In the genomic region with DNA sequence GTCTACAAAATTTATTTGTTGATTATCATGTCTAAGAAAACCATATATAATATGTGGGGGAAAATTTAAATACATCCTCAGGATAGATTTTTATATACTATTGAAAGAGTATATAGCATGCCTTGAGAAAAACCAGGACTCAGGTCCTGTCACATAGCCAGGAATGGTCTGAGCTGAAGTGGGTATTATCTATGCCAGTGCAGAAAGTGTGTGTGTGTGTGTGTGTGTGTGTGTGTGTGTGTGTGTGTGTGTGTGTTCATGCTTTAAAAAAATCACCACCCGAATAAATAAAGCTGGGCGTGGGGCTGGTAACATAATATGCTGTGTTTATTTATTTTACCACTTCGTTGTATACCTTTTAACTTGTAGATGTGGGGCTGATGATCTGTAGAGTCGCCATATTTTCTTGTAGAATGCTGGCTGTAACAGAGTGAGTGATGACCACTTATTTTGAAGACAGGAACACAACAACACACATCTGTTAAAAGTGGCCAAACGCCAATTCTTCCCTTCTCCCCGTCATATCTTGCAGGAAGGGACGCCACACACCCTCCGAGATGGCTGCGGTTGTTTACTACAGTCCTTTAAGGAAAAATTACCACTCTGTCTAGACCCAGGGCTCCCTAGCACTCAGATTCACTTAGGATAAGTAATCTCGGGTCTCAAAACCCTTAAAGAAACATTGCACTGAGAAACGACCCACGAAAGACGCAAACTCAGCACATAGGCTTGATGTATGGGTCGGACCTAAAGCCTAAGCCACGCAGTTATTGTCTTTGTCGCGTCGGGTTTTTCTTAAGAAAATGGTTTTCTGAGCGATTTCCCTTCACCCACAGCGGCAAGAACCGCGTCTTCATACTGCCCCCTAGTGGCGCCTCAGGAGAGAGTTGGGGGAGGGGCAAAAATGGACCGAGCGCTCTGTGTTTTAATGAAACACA, we compare ENCODE assay signal across 8 mouse cellular contexts.
DNase-seq lines count a peak whose midpoint lies in the region; ATAC-seq and TF ChIP-seq lines count a peak whose summit lies in the region.

No protein-coding gene starts in this region.

- 10% methylated on average over 25 of the region's 25 CpGs for WGBS in forebrain, embryonic 14.5 days
- 7% methylated on average over 25 of the region's 25 CpGs for WGBS in liver, postnatal 0 days (ENCODE audit: insufficient replicate concordance)
- WGBS in neural tube, embryonic 13.5 days: 10% methylated on average over 25 of the region's 25 CpGs

- in situ Hi-C loops in ES-E14 (cut with MboI; ENCODE audit: low sequenced_read_pairs in 2 of 2, unreplicated experiment in 2 of 2): no loop called here

- peak overlapping the region; percentile 64; the same call in 1 of the 2 replicates for H3K9ac ChIP-seq in ES-E14 (ENCODE audit: insufficient read depth, low read depth, low read length, poor library complexity, severe bottlenecking)
- H3K9ac ChIP-seq in forebrain, embryonic 14.5 days (ENCODE audit: low read length): peak overlapping the region; percentile 70
- peak overlapping the region; percentile 64 for H3K9ac ChIP-seq in liver, postnatal 0 days (replicated peaks)
- H3K9ac ChIP-seq in neural tube, embryonic 13.5 days: peak overlapping the region; percentile 75

- peak; percentile 63 for DNase-seq in ES-E14 (ENCODE audit: low read depth, low spot score)
- DNase-seq in cerebellum, adult 11 months: peak; percentile 70
- peak; percentile 95 for DNase-seq in forebrain, embryonic 14.5 days (ENCODE audit: low spot score)
- peak; percentile 81 to 92 for DNase-seq in heart, postnatal 14 days
- DNase-seq in layer of hippocampus, adult 11-12 months (ENCODE audit: low spot score): peak; percentile 86
- DNase-seq in liver, postnatal 0 days: peak; percentile 79
- DNase-seq in telencephalon, adult 2 months (ENCODE audit: low read depth, low spot score): peak; percentile 63

- peak; percentile 85 for ATAC-seq in forebrain, embryonic 14.5 days
- ATAC-seq in liver, postnatal 0 days: peak; percentile 65
- peak; percentile 84 for ATAC-seq in neural tube, embryonic 13.5 days (ENCODE audit: low read depth)

- no peaks in the 10 kb centered on the region for H3K36me3 ChIP-seq in ES-E14 (ENCODE audit: control insufficient read depth, insufficient read depth, low read length, poor library complexity, severe bottlenecking)
- H3K36me3 ChIP-seq in forebrain, embryonic 14.5 days (ENCODE audit: control insufficient read depth, insufficient read depth, low read length): no peaks in the 10 kb centered on the region
- no peaks in the 10 kb centered on the region for H3K36me3 ChIP-seq in liver, postnatal 0 days (replicated peaks; ENCODE audit: insufficient read depth, low read length)
- H3K36me3 ChIP-seq in neural tube, embryonic 13.5 days: no peaks in the 10 kb centered on the region

- no peaks in the 10 kb centered on the region for H3K9me3 ChIP-seq in ES-E14 (ENCODE audit: control insufficient read depth, insufficient read depth, low read depth, low read length)
- no peaks in the 10 kb centered on the region for H3K9me3 ChIP-seq in forebrain, embryonic 14.5 days (replicated peaks; ENCODE audit: control insufficient read depth, low read length)
- no peaks in the 10 kb centered on the region for H3K9me3 ChIP-seq in liver, postnatal 0 days (ENCODE audit: low read length)
- no peaks in the 10 kb centered on the region for H3K9me3 ChIP-seq in neural tube, embryonic 13.5 days

- H3K4me1 ChIP-seq in ES-E14 (ENCODE audit: control insufficient read depth in 2 of 2, insufficient read depth in 2 of 2, low read length in 2 of 2, poor library complexity in 1 of 2): peaks cover 0 to 2% of the 10 kb centered on the region in 2 experiments; a peak in 1 of 4 replicates
- no peaks in the 10 kb centered on the region for H3K4me1 ChIP-seq in forebrain, embryonic 14.5 days (ENCODE audit: control insufficient read depth, insufficient read depth, low read length)
- H3K4me1 ChIP-seq in liver, postnatal 0 days (ENCODE audit: insufficient read depth): peaks cover 3% of the 10 kb centered on the region; the same call in 1 of the 2 replicates
- peaks cover 6% of the 10 kb centered on the region; the same call in 1 of the 2 replicates for H3K4me1 ChIP-seq in neural tube, embryonic 13.5 days (replicated peaks)

- intact Hi-C loops in heart, postnatal 14 days (cut with DNase I): loop anchor here (2.0 to 10.0 kb wide), 5 partner anchors 281 to 1244 kb away; a partner anchor contains a TSS

- no peak for TF ChIP-seq EP300 in liver, postnatal 0 days (IDR thresholded peaks at IDR 0.05; ENCODE audit: low read depth)

- H3K27me3 ChIP-seq in forebrain, embryonic 14.5 days (replicated peaks; ENCODE audit: control insufficient read depth, insufficient read depth, low read length): no peaks in the 10 kb centered on the region
- H3K27me3 ChIP-seq in liver, postnatal 0 days (ENCODE audit: insufficient read depth, low read length): no peaks in the 10 kb centered on the region
- H3K27me3 ChIP-seq in neural tube, embryonic 13.5 days: peaks cover 7% of the 10 kb centered on the region

- H3K4me2 ChIP-seq in forebrain, embryonic 14.5 days (ENCODE audit: low read length): peak overlapping the region; percentile 63
- H3K4me2 ChIP-seq in liver, postnatal 0 days (ENCODE audit: low read depth, low read length): peak overlapping the region; percentile 82
- H3K4me2 ChIP-seq in neural tube, embryonic 13.5 days: peak overlapping the region; percentile 68

- peak overlapping the region; percentile 46 to 71 for H3K4me3 ChIP-seq in ES-E14 (ENCODE audit: insufficient read depth in 1 of 2, low read depth in 1 of 2, low read length in 2 of 2, poor library complexity in 1 of 2, severe bottlenecking in 1 of 2)
- H3K4me3 ChIP-seq in forebrain, embryonic 14.5 days (ENCODE audit: low read depth, low read length): peak overlapping the region; percentile 39
- peak overlapping the region; percentile 49 for H3K4me3 ChIP-seq in liver, postnatal 0 days (ENCODE audit: low read depth, low read length)
- H3K4me3 ChIP-seq in neural tube, embryonic 13.5 days: peak overlapping the region; percentile 40

- H3K27ac ChIP-seq in ES-E14 (ENCODE audit: insufficient read depth, low read depth, low read length, poor library complexity, severe bottlenecking): no peak overlapping the region
- H3K27ac ChIP-seq in forebrain, embryonic 14.5 days (ENCODE audit: low read depth, low read length): peak overlapping the region; percentile 62; the same call in 1 of the 2 replicates
- peak overlapping the region; percentile 18; the same call in 1 of the 2 replicates for H3K27ac ChIP-seq in liver, postnatal 0 days (ENCODE audit: low read depth)
- H3K27ac ChIP-seq in neural tube, embryonic 13.5 days (replicated peaks): peak overlapping the region; percentile 81

- peak; percentile 92 for TF ChIP-seq CTCF in liver, postnatal 0 days (IDR thresholded peaks at IDR 0.05; ENCODE audit: low read depth)

TF ChIP-seq in ES-E14, 5 proteins besides CTCF, POLR2A, EP300 and RAD21:
- TF ChIP-seq ZC3H11A (IDR thresholded peaks at IDR 0.05; ENCODE audit: borderline replicate concordance, low read depth, low read length) (no peak), ZNF384 (IDR thresholded peaks at IDR 0.05; ENCODE audit: low read depth, low read length) (no peak), CHD2 (IDR thresholded peaks at IDR 0.05; ENCODE audit: low read depth, low read length) (peak; percentile 79), HCFC1 (IDR thresholded peaks at IDR 0.05; ENCODE audit: borderline replicate concordance, insufficient read depth, low read length) (no peak), MAFK (IDR thresholded peaks at IDR 0.05; ENCODE audit: insufficient read depth, low read depth, low read length) (no peak)
